Mouse (Mus musculus): ENCODE results near the gene Pkp4. TPM values are rescaled to one million over a fixed set of nuclear protein-coding genes. Genes with fewer than 3 reads are reported as not detected.

Pkp4 gene
- total RNA-seq, 2 experiments from 2014 or later, result 332 to 342 TPM

- DNase-seq (ENCODE audit: low spot score in 2 of 2), result no peak
Observed at GRCm38 (mm10) chr2:59217931-59218330, 57.3 kb downstream of the Pkp4 start.

DNA sequence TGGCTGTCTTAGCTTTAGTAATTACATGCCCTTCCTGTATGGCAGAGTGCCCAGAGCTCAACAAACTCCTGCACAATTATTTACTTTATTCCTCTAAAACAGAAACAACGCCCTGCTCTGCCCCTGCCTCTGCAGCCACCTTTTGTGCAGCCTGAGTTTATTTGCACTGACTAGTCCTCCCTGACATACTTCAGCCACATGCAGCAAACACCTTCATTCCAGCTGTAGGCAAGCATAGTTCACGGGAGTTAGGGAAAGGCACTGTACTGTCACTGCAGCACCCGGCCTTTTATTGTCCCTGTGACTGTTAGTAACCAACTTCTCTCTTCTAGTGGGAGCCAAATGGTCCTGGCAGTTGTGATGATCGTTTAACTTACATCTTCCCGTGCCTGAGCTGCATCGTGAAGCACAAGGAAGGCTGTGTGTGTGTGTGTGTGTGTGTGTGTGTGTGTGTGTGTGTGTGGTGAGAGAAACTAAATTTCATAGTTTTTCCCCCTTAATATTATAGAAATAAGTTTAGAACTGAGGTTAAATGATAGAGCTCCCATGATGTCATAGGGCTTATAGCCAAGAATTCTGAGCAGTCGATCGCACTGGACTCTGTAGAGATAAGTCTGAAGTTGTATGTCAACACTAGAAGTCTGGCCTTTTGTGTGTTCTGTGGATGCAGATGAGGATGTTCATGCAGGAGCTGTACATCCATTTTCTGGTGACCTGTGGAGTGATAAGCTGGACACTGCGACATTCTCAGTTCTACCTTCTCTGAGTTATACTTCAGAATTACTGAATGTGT lies 59.5 kb downstream of the Pkp4 start:
- DNase-seq (ENCODE audit: low spot score in 2 of 2), result no peak

DNA sequence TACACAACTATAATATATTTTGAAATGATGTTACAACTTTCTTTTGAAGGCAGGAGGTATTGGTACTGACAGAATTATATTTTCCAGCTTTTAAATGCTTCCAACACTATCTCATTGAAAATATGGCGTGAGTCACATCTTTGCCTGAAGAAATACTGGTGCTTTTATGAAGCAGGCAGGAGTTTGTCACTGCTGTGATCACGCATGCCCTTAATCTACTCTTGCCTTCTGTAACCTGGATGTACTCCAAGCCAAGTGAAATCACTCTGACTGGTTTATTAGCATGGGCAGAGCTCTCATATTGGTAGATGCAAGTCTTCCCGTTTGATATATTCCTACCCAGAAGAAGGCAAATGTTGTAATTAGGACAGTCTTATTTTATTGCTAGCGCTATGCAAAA lies 65.7 kb downstream of the Pkp4 start:
- DNase-seq (ENCODE audit: low spot score in 2 of 2), result peak in 1 of 2 experiments; percentile 59

DNA sequence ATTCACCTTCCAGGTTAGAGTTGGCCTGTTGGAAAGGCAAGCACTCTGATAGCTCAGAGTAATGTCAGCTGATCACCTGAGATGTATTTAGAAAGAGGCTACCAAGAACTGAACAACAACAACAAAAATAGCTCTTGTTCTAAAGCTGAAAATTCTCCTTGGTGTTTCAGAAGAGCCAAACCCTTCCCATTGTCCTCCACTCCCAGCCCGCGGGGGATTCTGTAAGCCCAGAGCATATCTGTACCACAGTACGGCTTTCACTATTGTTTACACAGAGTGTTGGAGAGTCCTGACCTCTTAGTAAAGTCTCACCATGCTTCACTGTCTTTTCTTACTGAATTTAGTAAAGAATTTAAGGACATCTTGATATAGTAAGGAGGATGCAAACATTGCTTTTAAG lies 66.4 kb downstream of the Pkp4 start:
- no peak for DNase-seq (ENCODE audit: low spot score in 2 of 2)

- DNase-seq (ENCODE audit: low spot score in 2 of 2), result no peak
Observed at GRCm38 (mm10) chr2:59227508-59228263, 67.0 kb downstream of the Pkp4 start.

DNA sequence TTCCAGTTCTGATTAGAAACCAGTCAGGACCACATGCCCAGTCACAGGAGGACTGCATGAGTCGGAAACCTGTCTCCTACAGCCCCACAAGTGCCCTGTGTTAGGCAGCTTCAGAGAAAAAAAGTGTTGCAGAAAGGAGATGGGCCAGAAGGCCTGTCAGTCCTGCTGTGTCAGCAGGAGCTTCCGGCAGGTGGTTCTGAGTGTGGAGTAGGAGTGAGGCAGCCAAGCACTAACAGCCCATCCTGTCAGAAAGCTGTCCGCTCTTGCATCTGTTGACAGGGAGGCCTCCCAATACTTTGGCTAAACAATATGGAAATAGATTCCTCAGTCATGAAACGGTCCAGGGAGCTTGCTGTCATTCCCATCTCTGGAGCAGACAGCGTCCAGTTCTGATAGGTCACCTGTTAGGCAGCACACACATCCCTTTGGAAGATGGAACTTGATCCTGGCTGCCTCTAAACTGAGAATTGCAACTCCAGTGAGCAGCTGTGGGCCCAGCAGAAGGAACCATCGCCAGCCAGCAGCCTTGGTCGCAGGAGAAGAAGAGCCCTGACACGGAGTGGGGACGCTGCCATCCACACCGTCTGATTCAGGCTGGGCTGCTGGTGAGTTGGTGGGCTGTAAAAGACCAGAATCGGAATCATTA lies 68.7 kb downstream of the Pkp4 start:
- DNase-seq (ENCODE audit: low spot score in 2 of 2), result no peak

- DNase-seq (ENCODE audit: low spot score in 2 of 2), result no peak
Observed at GRCm38 (mm10) chr2:59230656-59231055, 70.0 kb downstream of the Pkp4 start.

- no peak for DNase-seq (ENCODE audit: low spot score in 2 of 2)
Observed at GRCm38 (mm10) chr2:59231514-59231913, 70.9 kb downstream of the Pkp4 start.

DNA sequence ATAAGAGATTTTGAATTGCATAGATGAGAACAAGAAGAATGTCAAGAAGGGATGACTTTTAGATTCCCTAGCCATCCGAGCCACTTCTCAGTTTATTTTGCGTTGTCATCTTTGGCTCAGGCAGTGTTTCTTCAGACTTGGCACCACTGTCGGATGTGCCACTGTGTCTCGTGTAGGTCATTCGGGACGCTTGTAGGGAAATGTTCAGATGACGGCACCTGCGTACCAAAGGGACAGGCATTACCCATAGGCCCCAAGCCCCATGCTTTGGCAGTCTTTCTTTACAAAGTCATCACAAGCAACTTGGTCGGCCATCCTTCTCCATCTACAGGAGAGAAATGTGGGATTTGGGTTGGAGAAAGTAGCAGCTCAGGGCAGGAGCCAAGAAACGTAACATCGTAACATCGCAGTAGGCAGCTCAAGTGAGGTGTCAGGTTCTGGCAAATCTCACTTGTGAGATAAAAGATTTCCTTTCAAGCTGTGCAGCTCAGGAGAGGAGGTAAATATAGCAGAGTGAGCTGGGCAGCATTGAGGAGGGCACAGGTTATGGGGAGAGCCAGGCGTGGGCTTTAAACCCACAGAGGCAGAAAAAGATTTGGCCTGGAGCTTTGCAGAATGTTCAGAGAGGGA lies 72.8 kb downstream of the Pkp4 start:
- no peak for DNase-seq (ENCODE audit: low spot score in 2 of 2)

DNA sequence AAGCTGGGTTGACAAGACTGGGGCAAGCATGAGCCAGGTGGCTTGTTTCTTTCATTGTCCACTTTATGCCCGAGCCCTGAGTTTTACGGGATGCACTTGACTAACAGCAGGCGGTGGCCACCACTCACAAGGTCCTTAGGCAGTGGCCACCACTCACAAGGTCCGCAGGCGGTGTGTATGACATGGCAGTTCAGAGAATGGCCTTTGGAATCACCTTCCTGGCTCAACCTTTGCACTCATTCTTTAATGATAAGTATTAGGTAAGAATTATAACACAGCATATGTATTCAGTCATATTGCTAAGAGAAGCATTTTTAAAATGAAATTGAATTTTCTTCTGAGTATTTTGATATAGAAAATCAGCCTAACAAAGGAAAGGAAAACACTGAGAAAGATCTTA lies 73.3 kb downstream of the Pkp4 start:
- DNase-seq (ENCODE audit: low spot score in 2 of 2), result no peak

GRCm38 (mm10) chr2:59234537-59234936 lies 73.9 kb downstream of the Pkp4 start:
- no peak for DNase-seq (ENCODE audit: low spot score in 2 of 2)

- DNase-seq (ENCODE audit: low spot score in 2 of 2), result no peak
Observed at GRCm38 (mm10) chr2:59239841-59240395, 79.3 kb downstream of the Pkp4 start.

DNA sequence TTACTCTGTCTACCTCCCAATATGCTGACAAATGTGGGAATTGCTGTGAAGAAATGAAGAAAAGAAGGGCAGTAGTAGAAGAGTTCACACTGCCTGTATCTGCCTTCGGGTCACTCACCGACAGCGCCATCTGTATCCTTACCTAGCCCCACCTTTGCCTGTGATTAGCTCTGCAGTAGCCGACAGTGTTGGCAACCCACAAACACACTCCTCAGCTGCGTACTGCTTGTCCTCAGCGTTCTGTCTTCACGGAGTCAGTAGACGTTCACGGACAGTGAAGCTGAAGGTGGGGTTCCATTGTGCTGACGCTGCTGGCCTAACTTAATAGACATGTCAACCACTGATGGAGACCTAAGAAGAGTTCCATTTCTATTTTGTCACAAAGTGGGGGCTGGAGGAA lies 81.5 kb downstream of the Pkp4 start:
- DNase-seq (ENCODE audit: low spot score in 2 of 2), result no peak

- DNase-seq (ENCODE audit: low spot score in 2 of 2), result no peak
Observed at GRCm38 (mm10) chr2:59244273-59245097, 83.8 kb downstream of the Pkp4 start.

- no peak for DNase-seq (ENCODE audit: low spot score in 2 of 2)
Observed at GRCm38 (mm10) chr2:59245098-59245388, 84.4 kb downstream of the Pkp4 start.

DNA sequence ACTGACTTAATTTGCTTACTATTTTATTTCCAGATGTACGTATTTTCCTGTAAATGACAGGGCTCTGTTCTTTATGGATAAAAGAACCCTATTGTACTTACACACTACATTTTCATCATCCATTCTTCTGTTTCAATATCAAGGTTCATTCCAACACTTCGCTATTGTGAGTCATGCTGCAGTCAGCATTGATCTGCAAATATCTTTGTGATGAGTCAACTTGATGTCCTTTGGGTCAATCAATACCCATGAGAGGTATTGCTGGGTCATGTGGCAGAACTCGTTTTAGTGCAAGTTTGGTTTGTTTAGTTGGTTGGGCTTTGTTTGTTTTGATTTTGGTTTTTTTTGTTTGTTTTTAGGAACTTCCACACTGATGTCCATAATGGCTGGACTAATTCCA lies 88.2 kb downstream of the Pkp4 start:
- DNase-seq (ENCODE audit: low spot score in 2 of 2), result no peak

DNA sequence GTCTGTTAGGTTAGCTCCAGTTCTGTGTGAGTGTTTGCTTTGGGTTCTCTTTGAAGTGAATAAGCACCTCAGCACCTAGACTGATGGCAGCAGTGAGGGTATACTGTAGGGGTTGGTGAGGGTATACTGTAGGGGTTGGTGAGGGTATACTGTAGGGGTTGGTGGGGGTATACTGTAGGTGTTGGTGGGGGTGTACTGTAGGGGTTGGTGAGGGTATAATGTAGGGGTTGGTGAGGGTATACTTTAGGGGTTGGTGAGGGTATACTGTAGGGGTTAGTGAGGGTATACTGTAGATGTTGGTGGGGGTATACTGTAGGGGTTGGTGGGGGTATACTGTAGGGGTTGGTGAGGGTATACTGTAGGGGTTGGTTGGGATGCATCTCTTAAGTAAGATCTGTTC lies 92.2 kb downstream of the Pkp4 start:
- no peak for DNase-seq (ENCODE audit: low spot score in 2 of 2)

GRCm38 (mm10) chr2:59253435-59253834 lies 92.8 kb downstream of the Pkp4 start:
- DNase-seq (ENCODE audit: low spot score in 2 of 2), result peak; percentile 32 to 70

GRCm38 (mm10) chr2:59258821-59259231 lies 98.2 kb downstream of the Pkp4 start:
- peak in 1 of 2 experiments; percentile 53 for DNase-seq (ENCODE audit: low spot score in 2 of 2)

DNA sequence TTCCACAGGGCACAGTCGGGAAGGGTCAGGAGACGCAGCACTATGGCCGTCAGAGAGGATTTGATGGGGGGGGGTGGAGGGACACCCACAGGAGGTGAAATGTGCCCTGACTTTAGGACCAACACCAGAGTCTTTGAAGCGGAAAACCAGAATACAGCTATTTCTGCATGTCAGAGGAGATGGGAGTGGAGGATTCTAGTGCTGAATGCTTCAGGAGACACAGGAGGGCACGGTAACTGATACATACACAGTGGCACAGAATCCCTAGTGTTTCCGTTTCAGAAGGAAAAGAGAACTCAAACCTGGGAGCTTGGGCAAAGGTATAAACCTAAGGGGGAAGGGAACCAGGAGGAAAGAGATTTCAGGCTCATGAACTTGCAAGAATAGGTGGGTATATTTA lies 98.7 kb downstream of the Pkp4 start:
- no peak for DNase-seq (ENCODE audit: low spot score in 2 of 2)

- DNase-seq (ENCODE audit: low spot score in 2 of 2), result no peak
Observed at GRCm38 (mm10) chr2:59261203-59261602, 100.6 kb downstream of the Pkp4 start.
